Mouse (Mus musculus) liver, adult 2 months (tissue): ENCODE measurements at regions not wholly inside any gene's neighbourhood (a gene's known extent, or its start where the extent isn't known, plus 50 kb on each side); places are given as distances from the start of the nearest gene placed in this dataset.
A peak's percentile ranks its signal among the peaks of the same experiment; 100 is the strongest.
"Not testable (repeated sequence)": the region's sequence is repeated elsewhere in the genome, so short reads cannot be mapped to it uniquely, and the experiment has no call there.

Source experiments
- DNase-seq: peaks from one replicate; pipeline ENCODE4 v3.0.0-alpha.2; 2011; ENCODE audit warnings: low read depth, low spot score; ENCODE audit errors: extremely low read depth
- H3K27ac ChIP-seq: fragments of 200-500 bp; replicated peaks from 2 replicates; pipeline ENCODE4 v1.5.1; 2012; ENCODE audit warnings: low read depth, mild to moderate bottlenecking, control low read depth, inconsistent platforms, low read length; ENCODE audit not compliant: insufficient read depth
- H3K27me3 ChIP-seq: fragments of 200-500 bp; 2 replicates; pipeline ENCODE4 v1.6.1; 2012; ENCODE audit warnings: mild to moderate bottlenecking, moderate library complexity, low read length, inconsistent platforms; ENCODE audit not compliant: control insufficient read depth, insufficient read depth
- H3K36me3 ChIP-seq: fragments of 200-500 bp; 2 replicates; pipeline ENCODE4 v1.6.1; 2012; ENCODE audit warnings: low read length, inconsistent platforms; ENCODE audit not compliant: control insufficient read depth, insufficient read depth
- H3K4me1 ChIP-seq: fragments of 200-500 bp; 2 replicates; pipeline ENCODE4 v1.6.1; 2011; ENCODE audit warnings: low read length; ENCODE audit not compliant: control insufficient read depth, insufficient read depth
- H3K4me3 ChIP-seq: fragments of 200-500 bp; 2 replicates; pipeline ENCODE4 v1.5.1; 2011; ENCODE audit warnings: low read depth, mild to moderate bottlenecking, control low read depth, low read length, moderate library complexity; ENCODE audit not compliant: insufficient read depth
- H3K79me2 ChIP-seq: fragments of 200-500 bp; 2 replicates; pipeline ENCODE4 v1.6.1; 2012; ENCODE audit warnings: inconsistent platforms, mild to moderate bottlenecking, low read length, moderate library complexity; ENCODE audit not compliant: control insufficient read depth, insufficient read depth
- H3K9ac ChIP-seq: fragments of 200-500 bp; 2 replicates; pipeline ENCODE4 v1.6.1; 2012; ENCODE audit warnings: low read depth, mild to moderate bottlenecking, control low read depth, inconsistent platforms, low read length
- CTCF ChIP-seq: fragments of 200-500 bp; IDR thresholded peaks from 2 replicates; pipeline ENCODE4 v1.5.1; 2011; ENCODE audit warnings: low read depth, low read length, control low read depth
- POLR2A ChIP-seq: fragments of 200-500 bp; IDR thresholded peaks from 2 replicates; pipeline ENCODE4 v1.6.1; 2011; ENCODE audit warnings: low read length, control low read depth; ENCODE audit not compliant: insufficient read depth; ENCODE audit errors: extremely low read depth
- WGBS: fragments of 180-500 bp; shearing (Covaris S2); methylation state at CpG from one replicate; pipeline ENCODE4 v1.1.7; 2018; 5-methylcytosine and 5-hydroxymethylcytosine counted together

- Histone ChIP-seq H3K4me1 (no peaks in the 10 kb centered on the region), H3K9ac (no peak overlapping the region), H3K36me3 (no peaks in the 10 kb centered on the region), H3K79me2 (no peaks in the 10 kb centered on the region), H3K27ac (no peak overlapping the region), H3K27me3 (no peaks in the 10 kb centered on the region), H3K4me3 (no peak overlapping the region)
- no peak for DNase-seq
- WGBS = 30% methylated on average over 1 of the region's 1 CpGs
- TF ChIP-seq CTCF = no peak
- no peak for TF ChIP-seq POLR2A
Measured at GRCm38 (mm10) chrX:95366995-95367394, 77.7 kb downstream of the Amer1 start.

GRCm38 (mm10) chrX:95365326-95365725 lies 79.3 kb downstream of the Amer1 start:
- DNase-seq, H3K27ac ChIP-seq, H3K9ac ChIP-seq, H3K27me3 ChIP-seq, H3K4me1 ChIP-seq, H3K36me3 ChIP-seq, H3K79me2 ChIP-seq, H3K4me3 ChIP-seq: not testable (repeated sequence)
- 76% methylated on average over 4 of the region's 4 CpGs for WGBS

DNA sequence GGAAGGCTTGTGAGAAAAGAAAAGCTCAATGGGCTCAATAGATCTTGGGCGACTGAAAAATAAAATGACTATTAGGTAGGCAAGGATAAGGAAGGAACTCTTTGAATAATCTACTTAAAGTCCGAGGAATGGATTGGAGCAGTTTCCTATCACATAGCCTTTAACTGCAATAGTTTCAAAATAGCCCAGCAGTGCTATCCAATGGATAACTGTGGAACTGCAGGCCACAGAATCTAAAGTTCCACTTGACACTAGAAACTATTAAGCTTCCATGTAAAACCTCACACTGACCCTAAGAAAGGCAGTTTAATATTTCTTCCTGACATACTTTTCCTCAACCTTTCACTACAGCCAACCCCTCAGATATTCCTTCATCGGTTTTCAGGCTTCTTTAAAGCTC lies 85.6 kb downstream of the Amer1 start:
- 21% methylated on average over 3 of the region's 3 CpGs for WGBS
- Histone ChIP-seq H3K27me3 (no peaks in the 10 kb centered on the region), H3K4me3 (no peak overlapping the region), H3K36me3 (no peaks in the 10 kb centered on the region), H3K27ac (no peak overlapping the region), H3K4me1 (no peaks in the 10 kb centered on the region), H3K9ac (no peak overlapping the region), H3K79me2 (no peaks in the 10 kb centered on the region)
- no peak for DNase-seq
- TF ChIP-seq CTCF (0 out of 2 replicates have a peak, but pooled peaks have one; percentile 10), POLR2A (no peak)
